Mouse (Mus musculus): ENCODE measurements at regions not wholly inside any gene's neighbourhood (a gene's known extent, or its start where the extent isn't known, plus 50 kb on each side); places are given as distances from the start of the nearest gene placed in this dataset.

- peak; percentile 2 for DNase-seq (ENCODE audit: low spot score)
Observed at GRCm38 (mm10) chr7:51300238-51300637, 210.6 kb upstream of the Ano5 start.

DNA sequence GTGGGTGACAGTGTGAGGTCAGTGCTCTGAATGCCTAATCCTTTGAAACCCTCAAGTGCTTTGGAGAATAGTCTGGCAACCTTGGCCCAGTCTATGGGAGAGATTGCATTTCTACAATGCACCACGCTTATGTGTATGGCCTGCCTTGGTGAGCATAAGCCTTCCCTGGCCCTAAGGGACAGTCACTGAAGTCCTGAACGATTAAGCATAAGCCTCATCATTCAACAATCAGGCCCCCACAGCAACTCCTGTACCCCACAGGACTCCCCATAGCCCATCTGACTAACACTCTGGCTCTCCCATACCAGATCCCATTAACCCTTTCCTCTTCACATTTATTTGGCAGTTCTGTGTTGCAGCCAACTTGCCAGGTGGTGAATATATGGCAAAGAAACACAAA is 203.1 kb upstream of the Ano5 start:
- DNase-seq (ENCODE audit: low spot score), result no peak

GRCm38 (mm10) chr7:51310191-51310590 is 200.6 kb upstream of the Ano5 start:
- no peak for DNase-seq (ENCODE audit: low spot score)

DNA sequence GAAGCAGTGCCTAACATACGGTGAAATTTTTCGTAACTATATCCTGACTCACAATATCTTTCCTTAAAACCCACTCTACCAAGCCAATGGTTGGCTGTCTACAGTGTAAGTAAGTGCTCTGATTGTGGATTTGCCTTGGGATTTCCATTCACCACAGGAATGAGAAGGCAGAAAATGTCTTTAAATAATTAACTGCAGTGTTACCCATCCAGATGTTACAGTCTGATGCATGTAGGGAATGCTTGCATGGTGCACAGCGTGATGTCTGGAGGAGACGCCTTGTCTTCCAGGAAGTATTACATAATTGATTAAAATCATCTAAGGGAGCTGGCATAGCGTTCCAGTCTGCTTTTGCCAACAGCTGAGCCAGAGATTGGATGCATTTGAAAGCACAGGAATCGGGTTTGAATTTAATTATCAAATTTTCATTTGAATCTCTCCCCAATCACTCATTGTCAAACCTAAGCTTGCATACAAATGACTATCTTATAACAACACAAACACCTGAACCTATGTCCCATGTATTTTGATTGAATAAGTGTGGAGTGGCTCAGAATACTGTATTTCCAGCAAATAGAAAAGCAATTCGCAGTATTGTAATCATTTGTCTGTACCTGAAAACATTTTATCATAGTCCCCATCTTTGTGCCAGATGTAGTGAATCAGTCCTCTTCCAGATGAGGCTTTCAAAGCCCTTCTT is 170.8 kb upstream of the Ano5 start:
- no peak for DNase-seq (ENCODE audit: low spot score)

DNA sequence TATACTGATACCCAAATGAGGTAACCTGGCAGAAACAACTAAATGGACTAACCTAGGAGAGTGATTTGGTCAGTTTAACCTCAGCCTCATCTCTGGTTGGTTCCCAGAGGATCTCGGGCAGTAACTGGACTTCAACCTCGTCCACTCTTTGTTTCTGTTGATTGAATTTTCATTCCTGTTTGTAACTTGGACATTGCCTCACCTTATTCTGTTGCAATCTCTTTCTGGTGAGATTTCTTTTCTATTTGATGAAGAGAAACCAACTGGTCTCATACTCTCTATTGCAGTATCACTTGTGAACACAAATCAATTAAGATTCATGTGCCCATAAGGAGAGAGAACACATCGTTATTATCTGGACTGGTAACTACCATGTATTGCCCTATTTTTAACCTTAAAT is 163.3 kb upstream of the Ano5 start:
- DNase-seq (ENCODE audit: low spot score), result no peak

GRCm38 (mm10) chr7:51360134-51360533 is 150.7 kb upstream of the Ano5 start:
- no peak for DNase-seq (ENCODE audit: low spot score)

DNA sequence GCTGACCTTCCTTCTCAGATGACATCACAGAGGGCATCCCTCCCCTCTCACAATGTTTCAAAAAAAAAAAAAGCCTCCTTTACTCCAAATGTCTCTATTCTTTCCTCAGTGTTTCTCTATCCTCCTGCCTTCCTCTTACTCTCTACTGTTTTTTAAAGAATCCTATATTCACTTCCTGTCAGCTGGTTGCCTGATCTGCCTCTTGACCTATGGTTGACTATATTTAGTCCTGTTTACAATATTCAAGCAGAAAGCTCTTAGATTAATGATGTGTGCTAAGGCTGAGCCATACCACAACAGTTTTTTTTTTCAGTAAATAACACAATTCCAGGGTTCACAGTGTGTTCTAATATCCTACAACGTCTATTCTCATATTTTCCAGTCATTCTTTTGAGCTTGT is 133.2 kb upstream of the Ano5 start:
- no peak for DNase-seq (ENCODE audit: low spot score)

Measured in urinary bladder, postnatal 25 days (tissue).